Mouse (Mus musculus) retina, adult 2 months (tissue): ENCODE results near the gene Il4.
"Not testable (repeated sequence)": the region's sequence is repeated elsewhere in the genome, so short reads cannot be mapped to it uniquely, and the experiment has no call there.

ENCODE experiments used
- DNase-seq: peaks from one replicate; pipeline ENCODE4 v3.0.0-alpha.2; 2012; ENCODE audit warnings: low read depth, low spot score

The Il4 gene

DNA sequence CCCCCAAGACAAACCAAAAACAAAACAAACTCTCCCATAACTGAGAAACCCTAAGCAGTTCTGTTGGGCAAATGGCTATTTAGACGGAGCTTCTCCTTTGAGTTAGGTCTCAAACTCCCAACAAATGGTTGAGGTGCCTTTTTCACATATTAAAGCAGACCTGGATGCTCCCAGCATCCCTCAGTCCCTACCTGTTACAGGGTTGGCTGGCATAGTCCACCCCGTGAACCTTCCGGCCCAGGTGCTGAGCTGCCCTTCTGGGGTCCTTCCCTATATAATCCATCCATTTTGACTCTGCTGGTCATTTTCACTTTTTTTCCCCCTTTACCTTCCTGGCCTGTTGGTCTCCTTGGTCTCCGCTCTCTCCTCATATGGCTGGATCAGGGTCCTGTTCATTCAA, 51.8 kb downstream of the Il4 start:
- DNase-seq, result no peak

DNA sequence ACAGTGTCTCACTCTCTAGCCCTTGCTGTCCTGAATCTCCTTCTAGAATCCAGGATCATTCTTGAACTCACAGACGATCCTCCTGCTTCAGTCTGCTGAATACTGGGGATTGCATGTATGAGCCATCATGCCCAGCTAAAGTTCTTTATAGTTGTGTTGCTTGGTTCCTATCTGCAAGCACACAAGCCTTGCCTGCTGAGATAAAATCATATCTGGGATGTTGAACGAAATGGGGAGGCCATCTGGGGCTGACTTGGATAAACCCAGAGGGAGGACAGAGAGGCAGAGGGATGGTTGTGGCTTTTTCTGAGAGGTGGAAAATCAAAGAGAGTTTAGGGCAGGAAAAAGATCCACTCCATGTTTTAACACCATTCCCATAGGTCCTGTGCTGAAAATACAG, 56.5 kb downstream of the Il4 start:
- DNase-seq, result no peak

DNA sequence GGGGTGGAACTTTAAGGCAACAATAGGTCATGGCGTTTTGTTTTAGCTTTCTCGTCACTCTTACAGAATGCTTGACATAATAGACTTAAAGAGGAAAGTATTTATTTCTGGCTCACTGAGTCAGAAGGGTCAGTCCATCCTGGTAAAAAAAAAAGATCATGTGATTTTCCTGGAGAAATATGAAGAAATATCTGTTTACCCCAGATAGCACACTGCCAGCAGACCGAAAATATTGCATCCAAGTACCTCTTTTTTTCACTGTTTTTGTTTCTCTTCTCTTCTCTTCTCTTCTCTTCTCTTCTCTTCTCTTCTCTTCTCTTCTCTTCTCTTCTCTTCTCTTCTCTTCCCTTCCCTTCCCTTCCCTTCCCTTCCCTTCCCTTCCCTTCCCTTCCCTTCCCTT, 58.5 kb downstream of the Il4 start:
- DNase-seq, result not testable (repeated sequence)

DNA sequence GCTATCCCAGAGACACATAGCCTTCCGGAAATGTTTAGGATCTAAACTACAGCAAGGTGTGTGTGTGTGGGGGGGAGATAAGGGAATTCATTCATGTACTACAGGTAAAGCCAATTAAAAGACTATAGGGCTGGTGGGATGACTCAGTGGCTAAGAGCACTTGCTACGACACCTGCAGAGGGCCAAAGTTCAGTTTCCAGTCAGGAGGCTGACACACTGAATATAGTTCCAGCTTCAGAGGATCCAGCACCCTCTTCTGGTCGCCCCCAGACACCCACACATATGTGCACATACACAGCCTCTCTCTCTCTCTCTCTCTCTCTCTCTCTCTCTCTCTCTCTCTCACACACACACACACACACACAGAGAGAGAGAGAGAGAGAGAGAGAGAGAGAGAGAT, 60.5 kb downstream of the Il4 start:
- not testable (repeated sequence) for DNase-seq

DNA sequence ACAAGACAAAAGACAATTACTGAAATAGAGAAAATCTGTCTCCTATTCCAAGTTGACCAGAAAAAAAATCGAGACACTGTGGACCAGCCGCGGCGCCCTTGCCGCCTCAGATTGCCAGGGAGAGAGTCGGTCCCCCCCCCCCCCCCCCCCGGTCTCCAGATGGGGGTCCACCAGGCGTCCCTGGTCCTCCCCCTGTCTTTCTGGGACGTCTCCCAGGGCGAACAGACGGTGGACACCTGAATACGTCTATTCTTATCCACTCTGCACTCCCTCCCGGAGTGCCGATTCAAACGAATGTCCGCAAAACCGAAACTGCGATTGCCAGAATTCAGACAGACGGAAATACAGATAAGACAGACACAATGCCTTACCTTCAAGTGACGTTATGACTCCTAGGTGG, 61.9 kb downstream of the Il4 start:
- not testable (repeated sequence) for DNase-seq
